Mouse (Mus musculus) cerebellum, postnatal 14 days (tissue): Measurements from ENCODE around the gene Cobl.

Experiments
- DNase-seq, 2 experiments: peaks; one replicate each; pipeline ENCODE4 v3.0.0; 2021; ENCODE audit warnings: mixed read lengths in 2 of 2

The Cobl gene

GRCm38 (mm10) chr11:12299701-12300446 is 164.9 kb downstream of the Cobl start:
- no peak for DNase-seq

GRCm38 (mm10) chr11:12291654-12291935 is 173.2 kb downstream of the Cobl start:
- DNase-seq = no peak

- DNase-seq = peak; percentile 85 to 89
Measured at GRCm38 (mm10) chr11:12290911-12291653, 173.7 kb downstream of the Cobl start.

GRCm38 (mm10) chr11:12285319-12286021 is 179.3 kb downstream of the Cobl start:
- DNase-seq = no peak

- no peak for DNase-seq
Measured at GRCm38 (mm10) chr11:12280711-12281110, 184.0 kb downstream of the Cobl start.

GRCm38 (mm10) chr11:12274276-12274675 is 190.5 kb downstream of the Cobl start:
- no peak for DNase-seq

- no peak for DNase-seq
Measured at GRCm38 (mm10) chr11:12273726-12274125, 191.0 kb downstream of the Cobl start.

- no peak for DNase-seq
Measured at GRCm38 (mm10) chr11:12258411-12258810, 206.3 kb downstream of the Cobl start.

GRCm38 (mm10) chr11:12257324-12258118 is 207.2 kb downstream of the Cobl start:
- DNase-seq = no peak

- DNase-seq = no peak
Measured at GRCm38 (mm10) chr11:12245327-12245915, 219.3 kb downstream of the Cobl start.

- DNase-seq = no peak
Measured at GRCm38 (mm10) chr11:12236341-12236740, 228.4 kb downstream of the Cobl start.

- no peak for DNase-seq
Measured at GRCm38 (mm10) chr11:12234876-12235275, 229.9 kb downstream of the Cobl start.

GRCm38 (mm10) chr11:12234126-12234525 is 230.6 kb downstream of the Cobl start:
- DNase-seq = no peak

- DNase-seq = peak; percentile 48 to 62
Measured at GRCm38 (mm10) chr11:12232743-12233125, 232.0 kb downstream of the Cobl start.

- DNase-seq = peak; percentile 87 to 90
Measured at GRCm38 (mm10) chr11:12232041-12232742, 232.6 kb downstream of the Cobl start.

- peak; percentile 91 to 94 for DNase-seq
Measured at GRCm38 (mm10) chr11:12231481-12232035, 233.2 kb downstream of the Cobl start.

- DNase-seq = peak; percentile 69 to 80
Measured at GRCm38 (mm10) chr11:12229411-12229810, 235.3 kb downstream of the Cobl start.

GRCm38 (mm10) chr11:12227343-12227742 is 237.4 kb downstream of the Cobl start:
- no peak for DNase-seq

- peak; percentile 44 to 55 for DNase-seq
Measured at GRCm38 (mm10) chr11:12219594-12220530, 244.9 kb downstream of the Cobl start.

- DNase-seq = no peak
Measured at GRCm38 (mm10) chr11:12216897-12217296, 247.9 kb downstream of the Cobl start.
